Mouse (Mus musculus) kidney, postnatal 10 days (tissue): ENCODE measurements around the gene Relb.

ENCODE experiments used
- DNase-seq: peaks from one replicate; pipeline ENCODE4 v3.0.0; 2021; ENCODE audit warnings: mixed read lengths

Relb gene

DNA sequence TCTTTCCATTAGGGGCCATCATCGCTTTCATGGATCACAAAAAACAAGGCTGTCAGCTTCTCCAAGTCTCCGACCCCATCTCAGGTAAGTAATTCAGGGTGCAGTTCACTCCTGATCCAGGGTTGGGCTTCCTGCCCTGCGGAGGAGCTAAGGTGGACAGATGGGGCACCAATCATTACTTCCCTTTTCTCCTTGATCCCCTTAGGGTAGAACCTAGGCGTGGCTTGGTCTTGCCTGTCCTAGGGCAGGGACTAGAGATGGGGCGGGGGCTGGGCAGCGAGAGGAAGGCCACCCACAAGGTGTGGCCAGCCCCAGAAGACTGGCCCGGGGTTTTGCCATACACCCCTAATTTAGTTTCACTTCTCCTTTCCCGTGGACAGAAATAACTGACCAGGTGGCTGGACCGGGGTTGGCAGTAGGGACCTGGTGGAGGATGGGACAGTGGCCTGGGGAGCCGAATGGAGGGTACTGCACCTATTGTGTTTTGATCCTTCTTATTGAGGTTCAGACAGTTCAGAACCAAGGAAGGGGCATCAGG is 51.3 kb downstream of the Relb start:
- no peak for DNase-seq

GRCm38 (mm10) chr7:19577141-19577852 is 51.9 kb downstream of the Relb start, which contains the start of the genes Zfp296 and Gemin7:
Gene Zfp296, plus strand, starts transcription at chr7:19577287.
Gene Gemin7, minus strand, starts transcription at chr7:19577595.
- peak; percentile 61 for DNase-seq

- no peak for DNase-seq
Measured at GRCm38 (mm10) chr7:19575559-19575958, 53.7 kb downstream of the Relb start.

DNA sequence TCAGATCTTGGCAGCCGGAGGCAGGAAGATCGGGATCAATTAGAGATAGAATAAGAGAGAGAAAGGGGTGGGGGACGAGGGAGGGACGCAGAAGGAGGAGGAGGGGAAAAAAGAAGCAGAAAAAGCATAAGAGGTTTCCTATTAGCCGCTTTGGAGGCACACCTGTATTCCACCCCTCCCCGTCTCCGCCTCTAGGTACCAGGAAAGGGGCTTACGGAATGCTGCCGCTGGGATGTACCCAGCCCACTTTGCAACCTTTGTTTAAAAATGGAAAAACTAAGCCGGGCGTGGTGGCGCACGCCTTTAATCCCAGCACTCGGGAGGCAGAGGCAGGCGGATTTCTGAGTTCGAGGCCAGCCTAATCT is 55.5 kb downstream of the Relb start:
- no peak for DNase-seq

DNA sequence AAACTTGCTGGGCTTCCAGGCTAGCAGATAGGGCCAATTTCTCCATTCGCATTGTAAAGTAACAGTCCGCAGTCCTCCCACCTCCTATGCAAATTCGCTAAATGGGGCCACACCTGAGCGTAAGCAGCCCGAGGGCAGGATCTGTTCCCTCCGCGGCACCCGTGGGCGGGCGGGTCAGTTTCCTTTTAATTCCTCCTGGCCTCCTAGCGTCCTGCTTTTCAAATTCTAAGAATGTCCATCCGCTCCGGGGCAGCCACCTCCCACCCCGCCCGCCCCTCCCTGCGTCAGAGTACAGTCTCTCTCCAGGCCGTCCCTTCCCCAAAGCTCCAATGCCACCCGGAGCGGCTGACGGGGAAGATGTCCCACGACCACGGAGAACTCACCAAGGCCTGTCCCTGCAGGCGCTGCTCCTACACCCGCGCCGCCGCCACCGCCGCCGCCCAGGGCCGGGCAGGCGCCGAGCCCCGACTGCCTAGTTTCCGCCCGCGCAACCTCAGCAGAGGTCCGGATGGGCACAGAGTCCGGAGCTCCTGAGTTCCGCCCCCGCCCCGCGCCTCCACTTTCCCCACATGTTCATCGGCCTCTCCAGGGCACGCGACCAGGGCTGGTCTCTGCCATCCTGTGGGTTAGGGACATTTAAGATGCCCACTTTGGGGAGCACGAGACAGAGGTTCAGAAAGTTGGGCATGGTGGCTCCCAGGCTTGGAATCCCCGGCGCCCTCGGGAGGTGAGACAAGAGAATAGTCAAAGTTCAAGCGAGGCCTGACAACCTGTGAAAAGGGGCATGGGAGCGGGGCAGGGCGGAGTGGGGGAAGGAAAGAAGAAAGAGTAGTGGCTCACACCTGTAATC is 56.1 kb downstream of the Relb start:
- DNase-seq, result peak; percentile 89

GRCm38 (mm10) chr7:19569647-19570046 is 59.6 kb downstream of the Relb start:
- no peak for DNase-seq

GRCm38 (mm10) chr7:19567426-19567825 is 61.8 kb downstream of the Relb start:
- peak; percentile 37 for DNase-seq

- DNase-seq, result no peak
Measured at GRCm38 (mm10) chr7:19565803-19566202, 63.4 kb downstream of the Relb start.

- peak; percentile 33 for DNase-seq
Measured at GRCm38 (mm10) chr7:19564455-19564854, 64.8 kb downstream of the Relb start.

GRCm38 (mm10) chr7:19563884-19564283 is 65.4 kb downstream of the Relb start:
- DNase-seq, result no peak

DNA sequence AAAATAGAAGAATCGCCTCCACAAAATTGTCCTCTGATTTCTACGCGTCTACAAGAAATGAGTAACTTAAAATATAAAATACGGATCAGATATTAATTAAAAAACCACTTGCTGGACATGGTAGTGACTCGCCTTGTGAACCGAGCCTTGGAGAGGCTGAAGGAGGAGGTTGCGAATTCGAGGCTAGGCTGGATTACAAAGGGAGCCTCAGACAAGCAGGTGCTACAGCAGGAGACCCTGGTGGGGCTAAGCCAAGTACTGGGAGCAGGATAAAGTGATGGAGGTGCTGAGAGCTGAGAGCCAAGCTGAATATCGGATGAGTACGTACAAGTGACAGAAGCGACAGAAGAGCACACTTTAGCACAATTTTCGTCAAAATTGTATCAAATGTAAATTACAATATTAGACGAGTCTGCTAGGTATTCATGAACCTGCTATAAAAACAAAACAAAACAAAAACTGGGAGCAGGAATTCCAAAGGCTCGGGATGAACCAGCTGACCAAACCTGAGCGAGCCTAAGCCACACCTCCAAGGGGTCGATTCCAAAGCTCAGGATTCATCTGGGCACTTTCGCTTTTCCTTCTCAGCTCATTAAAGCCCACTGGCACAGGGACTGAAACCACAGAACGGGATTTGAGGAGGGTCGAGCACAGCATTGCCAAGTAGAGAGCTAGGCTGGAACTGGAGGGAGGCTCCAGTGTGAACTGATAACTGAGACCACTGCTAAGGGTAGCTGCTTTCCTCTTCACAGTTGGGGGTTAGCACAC is 66.4 kb downstream of the Relb start, which contains the start of gene Ppp1r37:
Ppp1r37 (minus strand) TSS at position 434 of the 768 bp plus-strand sequence.
- DNase-seq, result peak; percentile 57

DNA sequence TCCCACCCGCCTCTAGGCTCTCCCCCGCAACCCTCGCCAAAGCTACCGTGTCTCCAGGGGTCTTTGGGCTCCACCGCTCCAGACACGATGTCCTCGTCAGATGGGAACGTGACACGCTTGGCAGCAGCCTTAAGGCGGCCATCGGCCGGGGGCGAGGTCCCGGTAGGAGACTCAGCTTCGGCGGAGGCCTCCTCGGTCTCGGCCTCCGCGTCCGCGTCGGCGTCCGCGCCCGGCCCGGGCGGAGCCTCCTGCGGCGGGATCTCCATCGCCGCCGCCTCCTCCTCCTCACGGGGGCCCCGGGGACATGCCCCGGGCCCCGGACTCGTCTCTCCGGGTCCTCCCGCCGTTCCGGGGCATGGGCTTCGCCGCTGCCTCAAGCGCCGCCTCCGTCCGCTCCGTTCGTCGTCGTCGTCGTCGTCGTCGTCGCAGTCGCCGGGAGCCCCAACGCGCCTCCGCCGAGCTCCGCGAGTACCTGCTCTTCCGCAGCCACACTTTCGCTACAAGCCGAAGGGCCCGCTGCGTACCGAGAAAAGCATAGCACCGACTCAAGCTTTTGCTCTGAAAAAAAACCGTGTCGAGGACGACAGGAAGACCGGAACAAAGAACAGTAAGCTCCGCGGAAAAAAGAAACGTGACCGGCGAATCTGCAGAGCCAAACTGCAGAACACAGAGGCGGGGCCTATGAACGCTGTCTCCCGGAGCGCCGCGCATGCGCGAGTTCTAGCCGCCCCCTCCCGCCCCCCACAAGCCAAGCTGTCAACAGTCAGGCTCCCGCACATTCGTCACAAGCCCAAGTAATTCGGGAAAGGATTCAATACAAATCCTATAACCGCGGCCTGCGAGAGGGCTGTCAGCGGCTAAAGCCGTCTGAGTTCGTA is 67.2 kb downstream of the Relb start:
- DNase-seq, result peak; percentile 97

DNA sequence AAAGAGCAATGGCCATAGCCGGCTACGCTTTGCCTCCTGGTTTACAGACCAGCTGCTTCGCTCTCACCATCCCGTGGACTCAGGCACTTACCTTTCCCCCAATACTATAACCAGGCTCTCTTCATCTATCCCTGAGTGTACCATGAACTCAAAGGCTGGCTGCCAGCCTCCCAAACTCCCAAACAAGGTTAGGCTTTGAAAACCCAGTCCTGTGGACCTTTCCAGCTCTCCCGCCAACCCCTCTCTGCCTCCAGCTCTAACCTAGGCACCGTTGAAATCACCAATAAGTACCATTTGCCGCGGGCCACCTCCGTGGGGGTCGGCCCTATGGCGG is 67.8 kb downstream of the Relb start:
- DNase-seq, result peak; percentile 39

GRCm38 (mm10) chr7:19560491-19561260 is 68.6 kb downstream of the Relb start:
- peak; percentile 42 for DNase-seq

- no peak for DNase-seq
Measured at GRCm38 (mm10) chr7:19558965-19559364, 70.3 kb downstream of the Relb start.

GRCm38 (mm10) chr7:19557982-19558900 is 71.0 kb downstream of the Relb start:
- peak; percentile 32 for DNase-seq

- DNase-seq, result peak; percentile 41
Measured at GRCm38 (mm10) chr7:19557086-19557485, 72.2 kb downstream of the Relb start.
